11 mouse cellular contexts compared by ENCODE assay signal in genomic region chr4:115281231-115281767, GRCm38 (mm10). TPM values are rescaled to one million over a fixed set of nuclear protein-coding genes. Genes with fewer than 3 reads are reported as not detected.
DNase-seq lines count a peak whose midpoint lies in the region; ATAC-seq and TF ChIP-seq lines count a peak whose summit lies in the region.
"Not testable (repeated sequence)": the region's sequence is repeated elsewhere in the genome, so short reads cannot be mapped to it uniquely, and the experiment has no call there.
"Had no signal": no experiment of that assay in that cellular context is flagged by ENCODE, and none has a peak within 500 bp of the region (broad histone marks: within the 10 kb centered on the region; RNA-seq: fewer than 3 reads in every experiment).

No protein-coding gene starts in this region.

- H3K9me3 ChIP-seq in forebrain, embryonic 12.5 days; heart, postnatal 0 days (replicated peaks; ENCODE audit: control insufficient read depth, low read length); liver, embryonic 12.5 days (replicated peaks); midbrain, embryonic 11.5 days (ENCODE audit: control insufficient read depth, low read length): not testable (repeated sequence)

- TF ChIP-seq CTCF in cortical plate, adult 2 months (IDR thresholded peaks at IDR 0.05; ENCODE audit: extremely low read depth, insufficient read depth, low read length); heart, postnatal 0 days (IDR thresholded peaks at IDR 0.05; ENCODE audit: low read depth); olfactory bulb, adult 2 months (IDR thresholded peaks at IDR 0.05; ENCODE audit: insufficient read depth, low read depth, low read length): not testable (repeated sequence)

- not testable (repeated sequence) for H3K27ac ChIP-seq in cortical plate, adult 2 months (ENCODE audit: insufficient read depth, low read length); forebrain, embryonic 12.5 days; heart, postnatal 0 days (ENCODE audit: low read depth); liver, embryonic 12.5 days; midbrain, embryonic 11.5 days (ENCODE audit: low read depth, low read length); olfactory bulb, adult 2 months (ENCODE audit: insufficient read depth, low read depth, low read length)

- 12% methylated on average over 20 of the region's 23 CpGs for WGBS in forebrain, embryonic 12.5 days
- WGBS in heart, postnatal 0 days: 12% methylated on average over 18 of the region's 23 CpGs
- 19% methylated on average over 22 of the region's 23 CpGs for WGBS in liver, embryonic 12.5 days (ENCODE audit: insufficient replicate concordance)
- WGBS in midbrain, embryonic 11.5 days: 17% methylated on average over 18 of the region's 23 CpGs
- WGBS in olfactory bulb, adult 2 months: 11% methylated on average over 21 of the region's 23 CpGs

- not testable (repeated sequence) for TF ChIP-seq EP300 in heart, postnatal 0 days (IDR thresholded peaks at IDR 0.05; ENCODE audit: low read depth)

- not testable (repeated sequence) for H3K4me1 ChIP-seq in cortical plate, adult 2 months (ENCODE audit: control insufficient read depth, insufficient read depth, low read length); forebrain, embryonic 12.5 days; heart, postnatal 0 days (ENCODE audit: control insufficient read depth, insufficient read depth); liver, embryonic 12.5 days; midbrain, embryonic 11.5 days (ENCODE audit: control insufficient read depth, insufficient read depth, low read length); olfactory bulb, adult 2 months (ENCODE audit: control insufficient read depth, insufficient read depth, low read length)

- not testable (repeated sequence) for H3K27me3 ChIP-seq in forebrain, embryonic 12.5 days; heart, postnatal 0 days (ENCODE audit: control insufficient read depth, insufficient read depth, low read length); liver, embryonic 12.5 days (replicated peaks); midbrain, embryonic 11.5 days (ENCODE audit: control insufficient read depth, insufficient read depth, low read length)

- H3K36me3 ChIP-seq in forebrain, embryonic 12.5 days (replicated peaks); heart, postnatal 0 days (replicated peaks; ENCODE audit: control insufficient read depth, insufficient read depth, low read length); liver, embryonic 12.5 days; midbrain, embryonic 11.5 days (ENCODE audit: control insufficient read depth, insufficient read depth, low read length): not testable (repeated sequence)

- DNase-seq in heart, postnatal 0 days (ENCODE audit: low spot score): not testable (repeated sequence)
- peak; percentile 4 for DNase-seq in kidney, adult 11 months
- DNase-seq in midbrain, embryonic 11.5 days (ENCODE audit: low spot score, missing footprints): peak; percentile 89

- not testable (repeated sequence) for H3K9ac ChIP-seq in forebrain, embryonic 12.5 days; heart, postnatal 0 days (replicated peaks; ENCODE audit: low read depth, low read length); liver, embryonic 12.5 days
- H3K9ac ChIP-seq in midbrain, embryonic 11.5 days (ENCODE audit: low read length): peak overlapping the region; percentile 54; the same call in 1 of the 2 replicates

- peak; percentile 78 for ATAC-seq in forebrain, embryonic 12.5 days (ENCODE audit: low FRiP score)
- not testable (repeated sequence) for ATAC-seq in heart, postnatal 0 days (ENCODE audit: insufficient read depth, low read depth)
- peak; percentile 32; the same call in 1 of the 2 replicates for ATAC-seq in liver, embryonic 12.5 days
- peak; percentile 82 for ATAC-seq in midbrain, embryonic 11.5 days (ENCODE audit: low FRiP score)

- H3K4me3 ChIP-seq in cortical plate, adult 2 months (ENCODE audit: insufficient read depth, low read length): 0 out of 2 replicates have a peak overlapping the region, but pooled peaks have one; percentile 36
- peak overlapping the region; percentile 38 for H3K4me3 ChIP-seq in forebrain, embryonic 12.5 days (replicated peaks)
- H3K4me3 ChIP-seq in heart, postnatal 0 days (ENCODE audit: low read depth, low read length): peak overlapping the region; percentile 34
- peak overlapping the region; percentile 41 for H3K4me3 ChIP-seq in liver, embryonic 12.5 days
- H3K4me3 ChIP-seq in midbrain, embryonic 11.5 days (ENCODE audit: low read depth, low read length): peak overlapping the region; percentile 32
- peak overlapping the region; percentile 47 for H3K4me3 ChIP-seq in olfactory bulb, adult 2 months (ENCODE audit: insufficient read depth, low read depth, low read length)

- H3K4me2 ChIP-seq in forebrain, embryonic 12.5 days: peak overlapping the region; percentile 63
- peak overlapping the region; percentile 58 for H3K4me2 ChIP-seq in heart, postnatal 0 days (ENCODE audit: low read depth, low read length)
- peak overlapping the region; percentile 55 for H3K4me2 ChIP-seq in liver, embryonic 12.5 days
- H3K4me2 ChIP-seq in midbrain, embryonic 11.5 days: peak overlapping the region; percentile 55

- not testable (repeated sequence) for TF ChIP-seq POLR2A in cortical plate, adult 2 months (IDR thresholded peaks at IDR 0.05; ENCODE audit: extremely low read depth, insufficient read depth, low read length); olfactory bulb, adult 2 months (IDR thresholded peaks at IDR 0.05; ENCODE audit: insufficient read depth, low read depth, low read length)

RNA-seq across cellular contexts. Expression of gene Cyp4a12a, which starts 17.5 kb away (rescaled TPM):
- not detected in 2 replicates for polyA plus RNA-seq in cortical plate, adult 2 months (2012; rRNA removed)
- polyA plus RNA-seq in forebrain, embryonic 12.5 days (2016; fragmentation: Nextera tagmentation; extraction: Ambion mirVana): not detected in 2 replicates
- total RNA-seq in heart, postnatal 0 days (2014; rRNA removed; ENCODE audit: low replicate concordance): not detected in 2 replicates
- polyA plus RNA-seq in heart, postnatal 0 days (2015; fragmentation: Nextera tagmentation; extraction: Ambion mirVana): not detected in 2 replicates
- polyA plus RNA-seq in liver, embryonic 12.5 days (2016; fragmentation: Nextera tagmentation; extraction: Ambion mirVana): not detected in 2 replicates
- polyA plus RNA-seq in midbrain, embryonic 11.5 days (2014; fragmentation: Nextera tagmentation; extraction: Ambion mirVana): not detected in 2 replicates
- not detected in 2 replicates for polyA plus RNA-seq in olfactory bulb, adult 2 months (2012; ENCODE audit: insufficient read depth, insufficient read length, low replicate concordance, missing spikeins)
- total RNA-seq: left cerebral cortex, postnatal 4 days; monocyte, adult 5-6 weeks had no signal
- polyA plus RNA-seq: testis, adult 2 months had no signal

RNA-seq across cellular contexts. Expression of gene Cyp4a29, which starts 39.4 kb away (rescaled TPM):
- not detected in 2 replicates for polyA plus RNA-seq in cortical plate, adult 2 months (2012; rRNA removed)
- not detected in 2 replicates for polyA plus RNA-seq in forebrain, embryonic 12.5 days (2016; fragmentation: Nextera tagmentation; extraction: Ambion mirVana)
- not detected in 2 replicates for total RNA-seq in heart, postnatal 0 days (2014; rRNA removed; ENCODE audit: low replicate concordance)
- polyA plus RNA-seq in heart, postnatal 0 days (2015; fragmentation: Nextera tagmentation; extraction: Ambion mirVana): not detected in 2 replicates
- polyA plus RNA-seq in liver, embryonic 12.5 days (2016; fragmentation: Nextera tagmentation; extraction: Ambion mirVana): not detected in 2 replicates
- not detected in 2 replicates for polyA plus RNA-seq in midbrain, embryonic 11.5 days (2014; fragmentation: Nextera tagmentation; extraction: Ambion mirVana)
- not detected in 2 replicates for polyA plus RNA-seq in olfactory bulb, adult 2 months (2012; ENCODE audit: insufficient read depth, insufficient read length, low replicate concordance, missing spikeins)
- total RNA-seq: left cerebral cortex, postnatal 4 days; monocyte, adult 5-6 weeks had no signal
- polyA plus RNA-seq: gonadal fat pad, adult 2 months; testis, adult 2 months had no signal
